ENCODE assay signal across 1 mouse cellular context in genomic region chr3:145969031-145969501, GRCm38 (mm10).
TF ChIP-seq lines count a peak whose summit lies in the region.

No protein-coding gene starts in this region.

TF ChIP-seq in CH12.LX, 34 proteins besides CTCF, POLR2A, EP300 and RAD21 (continued from another document):
- TF ChIP-seq IRF4 (IDR thresholded peaks at IDR 0.05; ENCODE audit: low read depth, low read length) (0 out of 2 replicates have a peak, but pooled peaks have one; percentile 4), CHD2 (IDR thresholded peaks at IDR 0.05; ENCODE audit: low read length) (peak; percentile 72), MYC (IDR thresholded peaks at IDR 0.05; ENCODE audit: low read depth, low read length) (peak; percentile 16; the same call in 1 of the 2 replicates), ELF1 (IDR thresholded peaks at IDR 0.05; ENCODE audit: low read depth, low read length) (peak; percentile 71), PAX5 (IDR thresholded peaks at IDR 0.05; ENCODE audit: low read length) (no peak), ETS1 (conservative IDR thresholded peaks at IDR 0.05; ENCODE audit: low read depth, low read length) (peak; percentile 81), CHD1 (IDR thresholded peaks at IDR 0.05; ENCODE audit: low read depth, low read length) (no peak), RCOR1 (conservative IDR thresholded peaks at IDR 0.05; ENCODE audit: low read depth, low read length) (0 out of 2 replicates have a peak, but pooled peaks have one; percentile 9), MXI1 (IDR thresholded peaks at IDR 0.05; ENCODE audit: low read depth, low read length) (no peak), TCF12 (IDR thresholded peaks at IDR 0.05; ENCODE audit: low read depth, low read length) (peak; percentile 65; the same call in 1 of the 2 replicates), ZKSCAN1 (IDR thresholded peaks at IDR 0.05; ENCODE audit: borderline replicate concordance, low read depth, low read length) (no peak), E2F4 (IDR thresholded peaks at IDR 0.05; ENCODE audit: insufficient replicate concordance, low read depth, low read length) (no peak), MEF2A (IDR thresholded peaks at IDR 0.05; ENCODE audit: borderline replicate concordance, low read depth, low read length) (0 out of 2 replicates have a peak, but pooled peaks have one; percentile 24), MAFK (IDR thresholded peaks at IDR 0.05; ENCODE audit: insufficient replicate concordance, low read length) (peak; percentile 74), NRF1 (IDR thresholded peaks at IDR 0.05; ENCODE audit: low read depth, low read length) (peak; percentile 76)
